In genomic region chr14:79047956-79048355, GRCm38 (mm10) we compare ENCODE assay signal across 26 mouse cellular contexts.
DNase-seq lines count a peak whose midpoint lies in the region; ATAC-seq and TF ChIP-seq lines count a peak whose summit lies in the region.
"Had no signal": no experiment of that assay in that cellular context is flagged by ENCODE, and none has a peak within 500 bp of the region (broad histone marks: within the 10 kb centered on the region; RNA-seq: fewer than 3 reads in every experiment).

No protein-coding gene starts in this region.

- intact Hi-C loops in heart, postnatal 10 days (cut with DNase I) = no loop called here

- H3K9me3 ChIP-seq in kidney, embryonic 14.5 days (ENCODE audit: control insufficient read depth, low read length) = no peaks in the 10 kb centered on the region
- H3K9me3 ChIP-seq: embryonic facial prominence, embryonic 10.5 days; embryonic facial prominence, embryonic 13.5 days; forebrain, embryonic 12.5 days; forebrain, embryonic 15.5 days had no signal

- no peak for ATAC-seq in kidney, embryonic 14.5 days (ENCODE audit: low FRiP score, low TSS enrichment)
- ATAC-seq: activated CD4-positive, CD25-positive, alpha-beta regulatory T cell, adult 4 months; forebrain, embryonic 15.5 days had no signal

- DNase-seq in heart, adult 11 months = peak; percentile 89
- DNase-seq in heart, postnatal 10 days = no peak
- DNase-seq in kidney, adult 2 months = peak; percentile 54
- DNase-seq in kidney, postnatal 14 days = peak; percentile 19
- no peak for DNase-seq in kidney, postnatal 4 days
- peak; percentile 32 for DNase-seq in testis, postnatal 10 days (ENCODE audit: low spot score)
- no peak for DNase-seq in testis, postnatal 14 days (ENCODE audit: low spot score)
- DNase-seq: adrenal gland, adult 8-10 months; adrenal gland, postnatal 25 days; cerebellum, adult 11-12 months; cerebellum, adult 8-10 months; cerebellum, postnatal 10 days; cerebellum, postnatal 36 days; embryo, embryonic 11 days; gastrocnemius, postnatal 25 days; heart, postnatal 4 days had no signal

- no peak for TF ChIP-seq POLR2A in kidney, adult 2 months (IDR thresholded peaks at IDR 0.05; ENCODE audit: low read depth, low read length)

- H3K9ac ChIP-seq in kidney, embryonic 14.5 days (ENCODE audit: low read depth, low read length) = no peak overlapping the region
- H3K9ac ChIP-seq: embryonic facial prominence, embryonic 13.5 days; forebrain, embryonic 12.5 days; forebrain, embryonic 15.5 days; hindbrain, embryonic 14.5 days had no signal

- no peak overlapping the region for H3K4me2 ChIP-seq in kidney, embryonic 14.5 days (replicated peaks; ENCODE audit: low read depth, low read length)
- H3K4me2 ChIP-seq: embryonic facial prominence, embryonic 13.5 days; forebrain, embryonic 12.5 days; forebrain, embryonic 15.5 days; heart, embryonic 11.5 days; hindbrain, embryonic 14.5 days had no signal

- H3K27ac ChIP-seq in kidney, adult 2 months (ENCODE audit: insufficient read depth, low read depth, low read length) = no peak overlapping the region
- H3K27ac ChIP-seq in kidney, embryonic 14.5 days (ENCODE audit: low read depth, low read length) = no peak overlapping the region
- H3K27ac ChIP-seq: embryonic facial prominence, embryonic 10.5 days; embryonic facial prominence, embryonic 13.5 days; forebrain, embryonic 12.5 days; forebrain, embryonic 15.5 days; heart, adult 2 months; hindbrain, embryonic 14.5 days had no signal

- no peaks in the 10 kb centered on the region for H3K27me3 ChIP-seq in kidney, adult 2 months (replicated peaks; ENCODE audit: control insufficient read depth, insufficient read depth, low read length)
- no peaks in the 10 kb centered on the region for H3K27me3 ChIP-seq in kidney, embryonic 14.5 days (ENCODE audit: control insufficient read depth, insufficient read depth, low read length)
- H3K27me3 ChIP-seq: embryonic facial prominence, embryonic 13.5 days; forebrain, embryonic 12.5 days; forebrain, embryonic 15.5 days had no signal

- no peaks in the 10 kb centered on the region for H3K4me1 ChIP-seq in kidney, adult 2 months (ENCODE audit: control insufficient read depth, insufficient read depth, low read length)
- H3K4me1 ChIP-seq in kidney, embryonic 14.5 days (ENCODE audit: control insufficient read depth, insufficient read depth, low read length) = peaks cover 3% of the 10 kb centered on the region; the same call in 1 of the 2 replicates
- H3K4me1 ChIP-seq: embryonic facial prominence, embryonic 10.5 days; forebrain, embryonic 12.5 days; forebrain, embryonic 15.5 days had no signal

- no peak for TF ChIP-seq CTCF in kidney, adult 2 months (conservative IDR thresholded peaks at IDR 0.05; ENCODE audit: insufficient read depth, insufficient read length, low read depth, low read length)

- 62% methylated on average over 6 of the region's 6 CpGs for WGBS in kidney, adult 2 months
- 74% methylated on average over 6 of the region's 6 CpGs for WGBS in kidney, embryonic 14.5 days

- peaks cover 2% of the 10 kb centered on the region; the same call in 1 of the 2 replicates for H3K36me3 ChIP-seq in kidney, adult 2 months (ENCODE audit: control insufficient read depth, insufficient read depth, low read length)
- no peaks in the 10 kb centered on the region for H3K36me3 ChIP-seq in kidney, embryonic 14.5 days (ENCODE audit: control insufficient read depth, insufficient read depth, low read length)
- H3K36me3 ChIP-seq: embryonic facial prominence, embryonic 10.5 days; forebrain, embryonic 12.5 days; forebrain, embryonic 15.5 days had no signal

- H3K4me3 ChIP-seq in kidney, adult 2 months (ENCODE audit: insufficient read depth, low read depth, low read length) = no peak overlapping the region
- H3K4me3 ChIP-seq in kidney, embryonic 14.5 days (ENCODE audit: low read length) = no peak overlapping the region
- H3K4me3 ChIP-seq: embryonic facial prominence, embryonic 10.5 days; embryonic facial prominence, embryonic 13.5 days; erythroblast, embryonic 14.5 days; forebrain, embryonic 12.5 days; forebrain, embryonic 15.5 days; heart, adult 2 months had no signal

Comparison
In these comparisons a context has a peak if more than half of its experiments do, and no peak if none do; other contexts are left out.
1. DNase-seq: peak in heart, adult 11 months (single experiment), kidney, adult 2 months (single experiment), kidney, postnatal 14 days (single experiment) and testis, postnatal 10 days (single experiment); none in heart, postnatal 10 days (0 of 2), kidney, postnatal 4 days (0 of 2) and testis, postnatal 14 days (single experiment).